Mouse (Mus musculus): Measurements from ENCODE around the gene Tph1. TPM values are rescaled to one million over a fixed set of nuclear protein-coding genes. Genes with fewer than 3 reads are reported as not detected.

Tph1 gene
- total and polyA plus RNA-seq, 3 experiments = not detected

GRCm38 (mm10) chr7:46648431-46649140 lies 23.8 kb downstream of the Tph1 start:
- DNase-seq = no peak

GRCm38 (mm10) chr7:46643172-46643571 lies 29.2 kb downstream of the Tph1 start:
- DNase-seq = peak; percentile 31

DNA sequence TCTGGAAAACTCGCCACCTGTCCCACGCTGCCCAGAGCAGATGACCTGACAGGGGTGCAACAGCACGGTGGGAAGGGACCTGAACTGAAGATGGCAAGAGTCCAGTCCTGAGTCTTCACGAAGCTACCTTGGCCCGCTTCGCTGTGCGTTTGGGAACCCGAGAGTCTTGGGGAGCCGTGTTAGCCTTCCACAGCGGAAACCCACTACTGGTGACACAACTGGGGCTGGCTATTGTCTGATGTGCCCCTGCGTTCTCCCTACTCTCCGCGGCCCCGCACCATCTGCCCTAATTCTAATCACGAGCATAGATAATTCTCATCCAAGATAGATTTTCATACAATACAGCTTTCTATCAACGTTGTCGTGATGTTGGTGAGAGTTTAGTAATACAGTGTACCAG lies 32.3 kb downstream of the Tph1 start:
- no peak for DNase-seq

DNA sequence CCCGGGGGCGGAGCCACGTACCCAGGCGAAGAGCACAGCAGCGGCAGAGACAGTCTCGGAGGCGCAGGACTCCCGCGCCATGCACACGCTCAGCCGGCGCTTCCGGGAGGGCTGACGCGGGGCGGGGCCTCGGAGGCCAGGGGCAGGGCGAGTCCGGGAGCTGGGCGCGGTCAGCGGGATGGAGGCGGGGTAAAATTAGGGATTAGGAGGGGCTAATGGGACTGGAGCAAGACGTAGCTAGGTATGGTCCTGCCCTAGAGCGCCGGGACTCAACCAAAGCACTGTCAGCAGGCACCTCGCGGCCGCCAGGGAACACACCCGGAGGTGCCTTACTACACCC lies 32.7 kb downstream of the Tph1 start, which contains the start of gene Sergef:
Gene Sergef, minus strand, starts transcription at position 116 of the 340 bp plus-strand sequence.
- DNase-seq = peak; percentile 97

DNA sequence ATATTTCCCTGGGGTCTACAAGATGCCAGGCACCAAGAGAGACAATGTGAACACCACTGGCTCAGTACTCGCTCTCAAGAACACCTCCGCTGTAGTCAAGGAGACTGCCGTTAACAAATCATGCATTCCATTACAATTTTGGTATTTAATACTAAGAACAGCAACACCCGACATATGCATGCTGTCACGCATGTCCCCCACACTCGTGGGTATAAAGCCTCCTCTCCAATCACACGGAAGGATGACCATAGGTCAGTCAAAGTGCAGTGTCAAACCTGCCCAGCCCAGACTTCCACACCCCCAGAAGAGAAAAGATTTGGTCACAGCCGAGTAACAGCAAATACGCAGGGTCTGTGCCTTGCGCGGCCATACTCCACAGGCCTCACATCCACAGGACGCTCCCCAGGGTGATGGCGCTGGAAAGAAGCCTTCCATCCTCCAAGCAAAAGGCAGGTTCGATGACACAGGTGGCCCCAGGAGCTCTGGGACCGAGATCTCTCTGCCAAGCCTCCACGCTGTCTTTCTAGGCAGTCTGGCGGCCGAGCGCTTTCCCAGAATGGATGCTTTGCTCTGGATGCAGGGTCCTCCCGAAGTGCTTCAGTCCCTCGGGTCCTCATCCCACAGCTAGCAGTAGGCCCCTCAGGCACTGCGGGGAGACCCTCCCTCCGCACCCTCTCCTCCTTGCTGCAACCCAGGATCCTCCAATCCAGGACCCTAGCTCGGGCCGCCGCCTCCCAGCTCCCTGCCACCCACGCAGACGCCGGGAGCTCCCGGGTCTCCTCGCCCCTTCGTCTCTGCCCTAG lies 33.2 kb downstream of the Tph1 start:
- no peak for DNase-seq

- DNase-seq = peak; percentile 85
Measured at GRCm38 (mm10) chr7:46628375-46628975, 43.9 kb downstream of the Tph1 start.

- no peak for DNase-seq
Measured at GRCm38 (mm10) chr7:46623979-46624378, 48.4 kb downstream of the Tph1 start.

GRCm38 (mm10) chr7:46618416-46619110 lies 53.8 kb downstream of the Tph1 start:
- DNase-seq = no peak

- DNase-seq = no peak
Measured at GRCm38 (mm10) chr7:46616429-46617005, 55.8 kb downstream of the Tph1 start.

DNA sequence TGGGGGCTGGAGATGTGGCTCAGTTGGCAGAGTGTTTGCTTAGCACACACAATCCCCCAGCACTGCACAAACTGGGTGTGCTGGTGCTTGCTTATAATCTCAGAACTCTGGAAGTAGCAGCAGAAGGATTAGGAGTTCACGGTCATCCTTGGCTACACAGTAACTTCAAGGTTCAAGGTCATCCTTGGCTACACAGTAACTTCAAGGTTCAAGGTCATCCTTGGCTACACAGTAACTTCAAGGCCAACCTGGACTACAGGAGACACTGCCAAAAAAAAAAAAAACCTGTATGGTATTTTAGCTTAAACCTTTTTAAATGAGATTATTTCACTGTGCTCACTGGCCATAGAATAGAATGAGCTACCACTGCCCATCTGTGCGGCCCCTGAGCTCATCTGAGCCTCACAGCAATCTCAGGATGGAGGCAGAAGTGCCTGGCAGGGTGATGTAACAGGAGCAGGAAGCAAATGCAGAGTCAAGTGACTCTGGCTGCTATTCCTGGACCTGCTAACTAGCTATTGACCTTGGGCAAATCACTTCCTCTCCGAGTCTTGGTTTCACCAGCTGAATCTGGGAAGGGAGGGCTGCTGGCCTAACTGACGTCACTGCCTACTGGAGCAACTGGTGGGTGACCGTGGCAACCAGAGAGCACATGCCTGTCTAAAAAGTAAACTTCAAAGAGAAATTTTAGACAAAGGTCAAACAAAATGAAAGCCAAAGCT lies 56.9 kb downstream of the Tph1 start:
- DNase-seq = peak; percentile 88

DNA sequence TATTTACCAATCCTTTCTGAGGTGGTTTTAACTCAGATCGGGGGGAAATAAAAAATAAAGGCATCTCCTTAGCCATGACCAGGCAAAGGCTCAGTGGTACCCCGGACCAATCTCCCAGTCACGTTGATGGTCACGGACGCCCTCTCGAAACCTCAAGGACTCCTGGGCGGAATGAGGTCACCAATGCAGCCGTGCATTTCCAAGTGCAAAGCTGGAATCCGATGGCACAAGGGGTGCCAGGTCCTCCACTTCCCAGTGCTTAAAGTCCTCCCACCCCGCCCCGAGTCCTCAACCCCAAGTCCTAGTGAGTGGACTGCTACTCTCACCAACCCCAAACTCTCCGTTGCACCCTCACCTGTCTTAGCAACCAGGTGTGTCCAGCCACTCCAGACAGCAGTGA lies 58.1 kb downstream of the Tph1 start:
- DNase-seq = peak; percentile 68

- peak; percentile 62 for DNase-seq
Measured at GRCm38 (mm10) chr7:46613091-46613490, 59.2 kb downstream of the Tph1 start.

DNA sequence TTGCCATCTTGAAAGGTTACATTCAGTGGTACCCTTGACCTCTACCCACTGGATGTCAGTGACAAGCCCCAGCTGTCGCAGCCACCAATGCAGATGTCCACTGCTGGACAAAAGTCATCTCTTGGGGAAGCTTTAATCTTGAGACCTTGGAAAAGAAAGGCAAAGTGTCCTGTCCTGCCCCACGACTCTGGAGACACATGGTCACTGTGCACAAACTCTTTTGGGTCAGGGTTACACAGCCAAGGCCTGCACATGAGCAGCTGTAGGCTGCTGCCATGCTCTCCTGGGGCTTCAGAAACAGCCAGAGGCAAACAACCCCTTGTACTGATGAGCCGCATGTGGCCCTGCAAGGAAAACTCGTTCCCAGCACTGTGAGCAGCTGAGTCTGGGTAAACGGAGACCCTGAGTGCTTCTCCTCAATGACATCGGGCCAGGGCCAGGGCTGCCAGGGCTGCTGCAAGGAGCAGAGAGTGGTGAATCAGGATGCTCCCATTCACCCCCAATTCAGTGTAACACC lies 59.9 kb downstream of the Tph1 start:
- DNase-seq = peak; percentile 61

- peak; percentile 84 for DNase-seq
Measured at GRCm38 (mm10) chr7:46611970-46612369, 60.4 kb downstream of the Tph1 start.

GRCm38 (mm10) chr7:46609317-46609716 lies 63.0 kb downstream of the Tph1 start:
- no peak for DNase-seq

DNA sequence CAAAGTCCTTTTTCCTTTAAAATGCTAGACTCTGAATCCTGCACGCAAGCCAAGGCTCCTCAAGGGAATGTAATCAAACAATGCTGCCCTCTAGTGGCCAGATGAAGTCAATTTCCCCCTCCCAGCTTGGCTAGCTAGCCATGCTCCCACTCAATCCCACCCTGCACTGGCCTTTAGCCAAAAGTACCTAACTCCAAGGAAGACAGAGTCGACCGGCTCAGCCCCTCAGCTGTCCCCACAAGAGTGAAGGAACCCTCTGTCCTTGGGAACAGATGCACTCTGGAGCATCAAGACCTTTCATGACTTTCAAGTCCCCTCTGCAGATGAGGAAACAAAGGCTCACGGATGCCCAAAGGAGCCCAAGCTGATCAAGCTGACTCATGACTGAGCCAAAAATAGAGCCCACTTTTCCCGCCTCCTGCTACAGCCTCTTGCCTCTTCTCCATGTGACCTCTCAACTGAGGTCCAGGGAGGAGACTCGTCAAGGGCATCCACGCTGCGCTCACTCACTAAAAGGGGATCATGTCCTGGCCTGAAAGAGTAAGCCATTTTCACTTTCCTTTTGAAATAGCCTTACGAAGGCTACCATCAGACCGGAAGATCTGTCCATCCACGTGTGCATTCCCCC lies 64.8 kb downstream of the Tph1 start:
- DNase-seq = peak; percentile 49

DNA sequence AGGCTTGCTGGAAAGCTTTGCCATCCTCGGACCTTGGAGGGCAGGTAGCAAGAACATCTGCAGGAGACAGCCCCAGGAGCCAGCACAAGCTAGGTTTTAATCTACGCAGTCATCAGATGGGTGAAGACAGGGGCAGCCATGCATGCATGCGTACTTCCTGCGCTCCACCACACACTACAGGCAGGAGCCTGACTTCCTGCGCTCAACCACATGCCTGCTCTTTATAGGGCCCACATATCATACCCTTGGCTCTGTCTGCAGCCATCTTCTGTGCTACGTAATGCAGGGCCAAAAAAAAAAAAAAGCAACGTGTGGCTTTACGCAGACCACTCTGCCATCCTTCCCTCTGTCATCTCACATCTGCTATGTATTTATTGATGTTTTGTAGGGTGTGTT lies 65.3 kb downstream of the Tph1 start:
- no peak for DNase-seq

DNA sequence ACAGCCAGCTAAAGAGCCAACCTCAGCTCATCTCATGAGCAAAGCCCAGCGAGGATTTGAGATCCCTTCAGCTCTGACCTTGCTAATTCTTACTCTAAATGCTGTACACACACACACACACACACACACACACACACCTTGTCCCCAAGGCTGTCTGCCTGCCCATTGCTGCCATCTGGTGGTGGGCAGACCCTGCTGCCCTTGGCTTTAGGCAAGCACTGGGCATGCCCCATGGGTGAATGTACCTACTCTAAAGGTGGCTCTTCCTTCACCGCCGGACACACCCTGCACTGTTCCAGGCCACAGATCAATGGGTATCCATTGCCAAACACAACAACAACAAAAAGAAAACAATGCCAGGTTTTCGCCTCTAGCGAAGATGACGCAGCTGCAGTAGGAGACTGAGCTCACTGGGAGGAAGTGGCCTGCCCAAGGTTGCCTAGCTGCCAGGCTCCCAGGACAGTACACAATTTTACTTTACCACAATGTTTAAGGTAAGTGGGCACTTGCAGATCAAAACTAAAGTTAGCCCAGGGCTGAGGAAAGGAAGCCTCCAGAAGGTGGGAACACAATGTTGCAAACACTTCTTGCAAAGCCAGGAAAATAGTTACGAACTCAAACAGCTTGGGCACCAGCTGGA lies 65.8 kb downstream of the Tph1 start:
- DNase-seq = peak; percentile 77

- DNase-seq = no peak
Measured at GRCm38 (mm10) chr7:46603051-46603450, 69.3 kb downstream of the Tph1 start.

DNA sequence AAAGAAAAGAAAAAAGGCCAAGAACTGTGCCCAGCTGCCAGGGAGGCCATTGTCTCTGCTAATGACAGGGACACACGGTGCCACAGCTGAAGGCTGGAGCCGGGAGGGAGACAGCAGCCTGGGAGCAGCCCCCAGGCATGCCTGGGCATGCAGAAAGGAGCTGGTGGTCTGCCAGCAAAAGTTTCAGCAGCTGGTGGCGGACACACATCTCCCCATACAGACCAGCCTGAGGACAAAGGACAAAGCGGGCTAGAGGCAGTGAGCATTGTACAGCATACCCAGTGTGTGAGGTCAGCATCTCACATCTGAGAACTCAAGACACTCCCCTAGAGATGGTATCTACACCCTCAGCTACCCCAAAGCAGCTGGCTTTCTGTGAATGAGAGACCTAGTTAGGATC lies 70.3 kb downstream of the Tph1 start:
- DNase-seq = no peak

Measured in adrenal gland, adult 2 months (tissue).